Mouse (Mus musculus) R1 (cell line): ENCODE results near the gene Kmt2e.
A peak's percentile ranks its signal among the peaks of the same experiment; 100 is the strongest.

ENCODE experiments used
- DNase-seq: peaks from one replicate; pipeline ENCODE4 v3.0.0-alpha.2; 2018; ENCODE audit warnings: low read depth, low spot score

Gene Kmt2e

GRCm38 (mm10) chr5:23410040-23410717 is 24.1 kb upstream of the Kmt2e start:
- no peak for DNase-seq

GRCm38 (mm10) chr5:23410718-23411101 is 23.5 kb upstream of the Kmt2e start:
- DNase-seq, result no peak

- DNase-seq, result no peak
These were observed 22.6 kb upstream of the Kmt2e start for GRCm38 (mm10) chr5:23411640-23412039.

GRCm38 (mm10) chr5:23412247-23412948 is 21.8 kb upstream of the Kmt2e start:
- no peak for DNase-seq

GRCm38 (mm10) chr5:23413058-23413457 is 21.2 kb upstream of the Kmt2e start:
- peak; percentile 52 for DNase-seq

- DNase-seq, result peak; percentile 57
These were observed 20.4 kb upstream of the Kmt2e start for GRCm38 (mm10) chr5:23413575-23414470.

GRCm38 (mm10) chr5:23414490-23415126 is 19.6 kb upstream of the Kmt2e start:
- DNase-seq, result no peak

GRCm38 (mm10) chr5:23415571-23416285 is 18.5 kb upstream of the Kmt2e start:
- DNase-seq, result peak; percentile 68

- peak; percentile 92 for DNase-seq
These were observed 18.0 kb upstream of the Kmt2e start for GRCm38 (mm10) chr5:23416286-23416643.

- DNase-seq, result no peak
These were observed 16.5 kb upstream of the Kmt2e start for GRCm38 (mm10) chr5:23417716-23418115.

GRCm38 (mm10) chr5:23418147-23418781 is 16.0 kb upstream of the Kmt2e start:
- DNase-seq, result peak; percentile 82

- peak; percentile 64 for DNase-seq
These were observed 15.2 kb upstream of the Kmt2e start for GRCm38 (mm10) chr5:23418797-23419595.

GRCm38 (mm10) chr5:23419616-23420170 is 14.5 kb upstream of the Kmt2e start:
- DNase-seq, result no peak

- no peak for DNase-seq
These were observed 13.8 kb upstream of the Kmt2e start for GRCm38 (mm10) chr5:23420410-23420809.

- DNase-seq, result no peak
These were observed 12.8 kb upstream of the Kmt2e start for GRCm38 (mm10) chr5:23421440-23421839.

- no peak for DNase-seq
These were observed 11.2 kb upstream of the Kmt2e start for GRCm38 (mm10) chr5:23423036-23423435.

- no peak for DNase-seq
These were observed 6.7 kb upstream of the Kmt2e start for GRCm38 (mm10) chr5:23427501-23427900.

GRCm38 (mm10) chr5:23431070-23431864 is 3.0 kb upstream of the Kmt2e start:
- no peak for DNase-seq
